Mouse (Mus musculus) intestine, postnatal 0 days (tissue): Measurements from ENCODE around the gene Cdhr3. TPM values are rescaled to one million over a fixed set of nuclear protein-coding genes. Genes with fewer than 3 reads are reported as not detected.

ENCODE experiments used
- ATAC-seq: fragments of 200-750 bp; cut with Nextera tagmentation; 2 replicates; pipeline ENCODE4 v1.8.0; 2017; ENCODE audit warnings: mild to moderate bottlenecking, moderate TSS enrichment, moderate library complexity
- H3K27ac ChIP-seq: fragments of 300-500 bp; sonication (generic); 2 replicates; pipeline ENCODE4 v1.5.1; 2014; ENCODE audit warnings: mild to moderate bottlenecking, low read depth, low read length, moderate library complexity
- H3K27me3 ChIP-seq: fragments of 300-500 bp; sonication (generic); replicated peaks from 2 replicates; pipeline ENCODE4 v1.6.1; 2014; ENCODE audit warnings: low read length, mixed read lengths; ENCODE audit not compliant: control insufficient read depth, insufficient read depth
- H3K36me3 ChIP-seq: fragments of 300-500 bp; sonication (generic); 2 replicates; pipeline ENCODE4 v1.6.1; 2014; ENCODE audit warnings: mild to moderate bottlenecking, moderate library complexity; ENCODE audit not compliant: control insufficient read depth, insufficient read depth
- H3K4me1 ChIP-seq: fragments of 300-500 bp; sonication (generic); replicated peaks from 2 replicates; pipeline ENCODE4 v1.6.1; 2014; ENCODE audit warnings: antibody characterized with exemption, low read length, mixed read lengths; ENCODE audit not compliant: control insufficient read depth, insufficient read depth
- H3K4me2 ChIP-seq: fragments of 300-500 bp; sonication (generic); replicated peaks from 2 replicates; pipeline ENCODE4 v1.6.1; 2014; ENCODE audit warnings: low read depth, mild to moderate bottlenecking, moderate library complexity
- H3K4me3 ChIP-seq: fragments of 300-500 bp; sonication (generic); 2 replicates; pipeline ENCODE4 v1.5.1; 2014; ENCODE audit warnings: low read depth, low read length
- H3K9ac ChIP-seq: fragments of 300-500 bp; sonication (generic); 2 replicates; pipeline ENCODE4 v1.6.1; 2014; ENCODE audit warnings: mild to moderate bottlenecking, low read depth, low read length
- H3K9me3 ChIP-seq: fragments of 300-500 bp; sonication (generic); 2 replicates; pipeline ENCODE4 v1.6.1; 2016; ENCODE audit warnings: mixed run types; ENCODE audit not compliant: control insufficient read depth
- CTCF ChIP-seq: sonication (generic); IDR thresholded peaks from 2 replicates; pipeline ENCODE4 v1.5.1; 2016; ENCODE audit warnings: low read depth, mild to moderate bottlenecking, control low read depth, antibody characterized with exemption, moderate library complexity
- WGBS: fragments of 180-500 bp; shearing (Covaris S2); extraction: QIAGEN DNeasy Blood & Tissue Kit; methylation state at CpG from one replicate; pipeline ENCODE4 v1.1.7; 2014; 5-methylcytosine and 5-hydroxymethylcytosine counted together
- polyA plus RNA-seq: library from polyadenylated mRNA; unstranded; fragments of >200 nt; fragmentation: Nextera tagmentation; extraction: Ambion mirVana; gene quantifications from 2 replicates; pipeline ENCODE4 v1.2.1, GENCODE M21; 2015

Gene Cdhr3
- polyA plus RNA-seq, 1 experiment from 2014 or later = 0.10 TPM

GRCm38 (mm10) chr12:33086151-33086550 lies 6.5 kb downstream of the Cdhr3 start:
- TF ChIP-seq CTCF = no peak
- Histone ChIP-seq H3K36me3 (no peaks in the 10 kb centered on the region), H3K9me3 (no peaks in the 10 kb centered on the region), H3K4me2 (no peak overlapping the region), H3K9ac (no peak overlapping the region), H3K27me3 (no peaks in the 10 kb centered on the region), H3K4me1 (0 out of 2 replicates have a peak, but pooled peaks cover 4% of the 10 kb centered on the region), H3K4me3 (no peak overlapping the region), H3K27ac (no peak overlapping the region)
- 73% methylated on average over 5 of the region's 5 CpGs for WGBS
- ATAC-seq = no peak

- 30% methylated on average over 2 of the region's 2 CpGs for WGBS
- no peaks in the 10 kb centered on the region for H3K36me3 ChIP-seq
- no peak for ATAC-seq
- no peak overlapping the region for H3K4me3 ChIP-seq
- no peaks in the 10 kb centered on the region for H3K4me1 ChIP-seq
- H3K4me2 ChIP-seq = no peak overlapping the region
- no peaks in the 10 kb centered on the region for H3K27me3 ChIP-seq
- H3K9ac ChIP-seq = no peak overlapping the region
- no peak for TF ChIP-seq CTCF
- H3K9me3 ChIP-seq = no peaks in the 10 kb centered on the region
- H3K27ac ChIP-seq = no peak overlapping the region
Observed at GRCm38 (mm10) chr12:33084683-33085082, 8.0 kb downstream of the Cdhr3 start.

- 13% methylated on average over 5 of the region's 5 CpGs for WGBS
- H3K4me3 ChIP-seq = no peak overlapping the region
- H3K27me3 ChIP-seq = no peaks in the 10 kb centered on the region
- no peak overlapping the region for H3K9ac ChIP-seq
- H3K9me3 ChIP-seq = no peaks in the 10 kb centered on the region
- H3K27ac ChIP-seq = no peak overlapping the region
- H3K4me1 ChIP-seq = 0 out of 2 replicates have a peak, but pooled peaks cover under 1% of the 10 kb centered on the region
- no peak for ATAC-seq
- no peak for TF ChIP-seq CTCF
- no peaks in the 10 kb centered on the region for H3K36me3 ChIP-seq
- no peak overlapping the region for H3K4me2 ChIP-seq
Observed at GRCm38 (mm10) chr12:33083362-33083761, 9.3 kb downstream of the Cdhr3 start.

- Histone ChIP-seq H3K4me2 (no peak overlapping the region), H3K27ac (no peak overlapping the region), H3K4me1 (0 out of 2 replicates have a peak, but pooled peaks cover 2% of the 10 kb centered on the region), H3K4me3 (no peak overlapping the region), H3K27me3 (no peaks in the 10 kb centered on the region), H3K9ac (no peak overlapping the region), H3K9me3 (no peaks in the 10 kb centered on the region), H3K36me3 (no peaks in the 10 kb centered on the region)
- no peak for TF ChIP-seq CTCF
- WGBS = 36% methylated on average over 3 of the region's 3 CpGs
- ATAC-seq = no peak
Observed at GRCm38 (mm10) chr12:33076309-33076708, 16.4 kb downstream of the Cdhr3 start.

GRCm38 (mm10) chr12:33071901-33072672 lies 20.6 kb downstream of the Cdhr3 start:
- no peaks in the 10 kb centered on the region for H3K4me1 ChIP-seq
- no peak for TF ChIP-seq CTCF
- H3K9me3 ChIP-seq = no peaks in the 10 kb centered on the region
- H3K4me2 ChIP-seq = no peak overlapping the region
- no peaks in the 10 kb centered on the region for H3K36me3 ChIP-seq
- no peak overlapping the region for H3K4me3 ChIP-seq
- H3K27ac ChIP-seq = no peak overlapping the region
- H3K27me3 ChIP-seq = no peaks in the 10 kb centered on the region
- H3K9ac ChIP-seq = no peak overlapping the region
- no peak for ATAC-seq
- WGBS = 60% methylated on average over 8 of the region's 8 CpGs

- Histone ChIP-seq H3K27me3 (no peaks in the 10 kb centered on the region), H3K27ac (no peak overlapping the region), H3K36me3 (no peaks in the 10 kb centered on the region), H3K4me2 (no peak overlapping the region), H3K9ac (no peak overlapping the region), H3K9me3 (no peaks in the 10 kb centered on the region), H3K4me3 (no peak overlapping the region), H3K4me1 (no peaks in the 10 kb centered on the region)
- WGBS = 34% methylated on average over 2 of the region's 2 CpGs
- peak; percentile 71 for ATAC-seq
- no peak for TF ChIP-seq CTCF
Observed at GRCm38 (mm10) chr12:33068977-33069376, 23.7 kb downstream of the Cdhr3 start.
